Mouse (Mus musculus) fibroblast of lung, adult 2 months (primary cell): ENCODE measurements around the gene Slc6a19.

Experiments
- DNase-seq: peaks from one replicate; pipeline ENCODE4 v3.0.0-alpha.2; 2011; ENCODE audit warnings: low read depth

The Slc6a19 gene

GRCm38 (mm10) chr13:73658953-73659352 is 45.7 kb downstream of the Slc6a19 start:
- no peak for DNase-seq

GRCm38 (mm10) chr13:73654976-73655375 is 49.7 kb downstream of the Slc6a19 start:
- no peak for DNase-seq

- DNase-seq, result no peak
Measured at GRCm38 (mm10) chr13:73653266-73653665, 51.4 kb downstream of the Slc6a19 start.

- DNase-seq, result peak; percentile 62
Measured at GRCm38 (mm10) chr13:73646397-73647087, 58.1 kb downstream of the Slc6a19 start.

GRCm38 (mm10) chr13:73641296-73641695 is 63.4 kb downstream of the Slc6a19 start:
- DNase-seq, result no peak

GRCm38 (mm10) chr13:73637826-73638225 is 66.8 kb downstream of the Slc6a19 start:
- no peak for DNase-seq

- no peak for DNase-seq
Measured at GRCm38 (mm10) chr13:73631837-73632236, 72.8 kb downstream of the Slc6a19 start.
